Mouse (Mus musculus) testis, adult 2 months (tissue): ENCODE data around the gene Srgap2.

Experiments used
- CTCF ChIP-seq: fragments of 200-500 bp; IDR thresholded peaks from 2 replicates; pipeline ENCODE4 v1.5.1; 2012; ENCODE audit warnings: low read depth, mild to moderate bottlenecking, inconsistent platforms, low read length, moderate library complexity; ENCODE audit not compliant: control insufficient read depth, insufficient read depth, insufficient replicate concordance
- POLR2A ChIP-seq: fragments of 200-500 bp; IDR thresholded peaks from 2 replicates; pipeline ENCODE4 v1.6.1; 2012; ENCODE audit warnings: low read depth, mild to moderate bottlenecking, inconsistent platforms, low read length, moderate library complexity; ENCODE audit not compliant: control insufficient read depth

GRCm38 (mm10) chr1:131562081-131562480 lies 34.9 kb upstream of the Srgap2 start:
- TF ChIP-seq CTCF (no peak), POLR2A (no peak)
